Mouse (Mus musculus) bone marrow macrophage, adult 2 months (primary cell): ENCODE data around the gene Ston2.

Experiments used
- CTCF ChIP-seq: IDR thresholded peaks from 2 replicates; pipeline ENCODE4 v1.5.1; 2012; ENCODE audit warnings: low read depth, mild to moderate bottlenecking, low read length, moderate library complexity
- POLR2A ChIP-seq: IDR thresholded peaks from 2 replicates; pipeline ENCODE4 v1.6.1; 2012; ENCODE audit warnings: mild to moderate bottlenecking, low read depth, low read length, borderline replicate concordance

- no peak for TF ChIP-seq POLR2A
- no peak for TF ChIP-seq CTCF
These were observed 161.7 kb downstream of the Ston2 start for GRCm38 (mm10) chr12:91626482-91626881.
